Mouse (Mus musculus) embryo, embryonic 11.5 days (tissue): ENCODE measurements at regions not wholly inside any gene's neighbourhood (a gene's known extent, or its start where the extent isn't known, plus 50 kb on each side); places are given as distances from the start of the nearest gene placed in this dataset.

ENCODE experiments used
- DNase-seq: peaks from one replicate; pipeline ENCODE4 v3.0.0-alpha.2; 2012; ENCODE audit warnings: low read depth, low spot score

- no peak for DNase-seq
These were observed 827.5 kb upstream of the Cdh6 start for GRCm38 (mm10) chr15:14000952-14001351.

DNA sequence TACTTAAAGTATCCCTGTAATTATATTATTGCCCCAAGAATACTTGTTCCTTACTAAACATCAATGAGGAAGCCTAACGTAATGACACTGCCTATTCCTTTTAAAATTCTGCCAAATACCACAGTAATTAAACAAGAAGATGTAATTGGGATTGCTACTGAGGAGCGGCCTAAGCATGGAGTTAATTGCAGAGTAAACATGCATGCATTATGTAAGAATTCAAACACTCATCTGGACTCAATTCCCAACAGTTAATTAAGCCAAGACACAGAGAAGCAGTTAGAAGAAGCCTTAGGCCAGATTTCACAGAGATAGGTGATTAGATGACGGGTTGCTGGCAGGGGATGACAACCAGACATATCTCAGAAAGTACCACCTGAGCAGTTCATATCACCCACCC, 816.3 kb upstream of the Cdh6 start:
- DNase-seq, result no peak

GRCm38 (mm10) chr15:13988919-13989510, 815.5 kb upstream of the Cdh6 start:
- peak; percentile 4 for DNase-seq

DNA sequence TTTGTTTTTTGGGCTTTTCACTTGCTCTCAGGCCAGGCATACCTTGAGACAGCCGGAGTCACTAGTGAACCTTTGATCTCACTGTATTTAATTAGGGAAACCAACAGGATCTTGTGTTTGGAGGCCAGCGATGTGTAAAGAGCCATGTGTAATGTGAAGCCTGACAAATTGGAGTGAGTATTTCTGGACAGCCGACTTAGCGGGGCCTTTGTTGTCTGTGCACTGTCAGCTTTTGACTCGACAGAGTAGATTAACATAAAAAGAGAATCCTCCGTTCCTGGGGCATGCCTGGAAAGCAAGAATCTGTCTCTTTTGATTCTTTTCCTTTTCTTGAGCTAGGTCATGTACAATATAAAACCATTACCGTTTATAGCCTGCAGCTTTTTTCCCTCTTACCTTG, 796.3 kb upstream of the Cdh6 start:
- peak; percentile 1 for DNase-seq
